Mouse (Mus musculus): ENCODE measurements around the gene Sipa1l3. TPM values are rescaled to one million over a fixed set of nuclear protein-coding genes. Genes with fewer than 3 reads are reported as not detected.

Sipa1l3 gene
- 5.1 TPM for polyA plus RNA-seq (2014; fragmentation: Illumina TruSeq; extraction: RNeasy Lipid Tissue Mini Kit (QIAGEN cat#74804); ENCODE audit: low read depth, low replicate concordance)

GRCm38 (mm10) chr7:29518421-29519210 lies at the start of gene Sipa1l3:
Sipa1l3 (minus strand) TSS chr7:29518641.

GRCm38 (mm10) chr7:29303738-29304462 lies 214.5 kb downstream of the Sipa1l3 start, which contains the start of gene Dpf1:
Dpf1 (plus strand) TSS chr7:29303951.

GRCm38 (mm10) chr7:29288942-29289638 lies 229.4 kb downstream of the Sipa1l3 start, which contains the start of gene Ppp1r14a:
Ppp1r14a (plus strand) TSS chr7:29289308.

GRCm38 (mm10) chr7:29281201-29282073 lies 237.0 kb downstream of the Sipa1l3 start, which contains the start of gene Spint2:
Spint2 (minus strand) TSS chr7:29281912.

Other genes starting within 250 kb of the Sipa1l3 start
- gene Spint2, start 236.7 kb downstream of the Sipa1l3 start, polyA plus RNA-seq (2014; fragmentation: Illumina TruSeq; extraction: RNeasy Lipid Tissue Mini Kit (QIAGEN cat#74804); ENCODE audit: low read depth, low replicate concordance): 18.5 TPM
- not detected for gene Ppp1r14a, start 229.3 kb downstream of the Sipa1l3 start, polyA plus RNA-seq (2014; fragmentation: Illumina TruSeq; extraction: RNeasy Lipid Tissue Mini Kit (QIAGEN cat#74804); ENCODE audit: low read depth, low replicate concordance)
- not detected for gene Dpf1, start 214.7 kb downstream of the Sipa1l3 start, polyA plus RNA-seq (2014; fragmentation: Illumina TruSeq; extraction: RNeasy Lipid Tissue Mini Kit (QIAGEN cat#74804); ENCODE audit: low read depth, low replicate concordance)
- gene Catsperg2, start 208.4 kb upstream of the Sipa1l3 start, polyA plus RNA-seq (2014; fragmentation: Illumina TruSeq; extraction: RNeasy Lipid Tissue Mini Kit (QIAGEN cat#74804); ENCODE audit: low read depth, low replicate concordance): not detected
- gene Zfp84, start 249.9 kb upstream of the Sipa1l3 start, polyA plus RNA-seq (2014; fragmentation: Illumina TruSeq; extraction: RNeasy Lipid Tissue Mini Kit (QIAGEN cat#74804); ENCODE audit: low read depth, low replicate concordance): 12.8 TPM

All from kidney, adult 10 weeks (tissue).